Mouse (Mus musculus): ENCODE data around the gene Gm10518. TPM values are rescaled to one million over a fixed set of nuclear protein-coding genes. Genes with fewer than 3 reads are reported as not detected.

Gm10518 gene
- polyA plus RNA-seq, 1 experiment from 2014 or later: not detected

Other genes starting within 250 kb of the Gm10518 start
- 87.0 and 94.9 TPM in 2 replicates for gene Sccpdh, start 135.2 kb upstream of the Gm10518 start, polyA plus RNA-seq (2015; fragmentation: Nextera tagmentation; extraction: Ambion mirVana)
- gene Kif28, start 58.1 kb upstream of the Gm10518 start, polyA plus RNA-seq (2015; fragmentation: Nextera tagmentation; extraction: Ambion mirVana): 0.06 and 0.08 TPM in 2 replicates
- gene Ahctf1, start 304 bp downstream of the Gm10518 start, polyA plus RNA-seq (2015; fragmentation: Nextera tagmentation; extraction: Ambion mirVana): 12.2 and 17.2 TPM in 2 replicates
- gene Cdc42bpa, start 157.1 kb downstream of the Gm10518 start, polyA plus RNA-seq (2015; fragmentation: Nextera tagmentation; extraction: Ambion mirVana): 11.4 and 12.6 TPM in 2 replicates